ENCODE assay signal across 26 mouse cellular contexts in the genomic region with DNA sequence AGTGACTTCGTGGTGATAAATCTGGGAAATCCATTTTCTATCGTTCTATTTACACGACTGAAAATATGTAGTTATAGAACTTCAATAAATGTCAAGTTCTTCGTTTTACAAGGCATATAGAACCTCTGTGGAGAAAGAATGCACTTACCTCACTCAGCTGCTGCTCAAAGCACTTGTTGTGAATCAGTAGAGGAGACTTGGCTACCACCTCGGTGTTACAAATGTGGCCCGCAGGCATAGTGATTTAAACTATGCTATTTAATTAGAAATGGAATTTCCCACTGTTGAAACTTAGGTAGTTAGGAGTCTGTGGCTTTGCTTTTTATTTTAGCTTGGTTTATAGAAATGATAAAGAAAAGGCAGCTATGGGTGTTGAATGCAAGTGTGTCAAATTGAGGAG.
DNase-seq lines count a peak whose midpoint lies in the region; ATAC-seq and TF ChIP-seq lines count a peak whose summit lies in the region.
"Had no signal": no experiment of that assay in that cellular context is flagged by ENCODE, and none has a peak within 500 bp of the region (broad histone marks: within the 10 kb centered on the region; RNA-seq: fewer than 3 reads in every experiment).

No protein-coding gene starts in this region.

- no peak overlapping the region for H3K4me2 ChIP-seq in kidney, embryonic 14.5 days (replicated peaks; ENCODE audit: low read depth, low read length)
- H3K4me2 ChIP-seq in limb, embryonic 14.5 days (replicated peaks; ENCODE audit: low read depth, low read length, severe bottlenecking): no peak overlapping the region
- H3K4me2 ChIP-seq: embryonic facial prominence, embryonic 15.5 days; hindbrain, embryonic 15.5 days; intestine, embryonic 15.5 days; liver, embryonic 11.5 days; midbrain, embryonic 13.5 days had no signal

- no peak overlapping the region for H3K4me3 ChIP-seq in kidney, embryonic 14.5 days (ENCODE audit: low read length)
- no peak overlapping the region for H3K4me3 ChIP-seq in limb, embryonic 14.5 days (replicated peaks; ENCODE audit: low read length)
- H3K4me3 ChIP-seq: embryonic facial prominence, embryonic 15.5 days; forebrain, embryonic 10.5 days; hindbrain, embryonic 15.5 days; intestine, embryonic 15.5 days; megakaryocyte, embryonic 14.5 days; midbrain, embryonic 13.5 days had no signal

- no peak for TF ChIP-seq POLR2A in limb, embryonic 14.5 days (IDR thresholded peaks at IDR 0.05; ENCODE audit: borderline replicate concordance, extremely low read depth, insufficient read depth, insufficient read length)

- peak; percentile 48 for DNase-seq in kidney, adult 11 months
- peak; percentile 2 for DNase-seq in lung, postnatal 36 days
- no peak for DNase-seq in lung, adult 18-20 months
- peak; percentile 56 for DNase-seq in gonadal fat pad, adult 2 months (ENCODE audit: low read depth)
- peak; percentile 72 for DNase-seq in limb, embryonic 14.5 days (ENCODE audit: low spot score)
- no peak for DNase-seq in ovary, postnatal 14 days (ENCODE audit: low spot score)
- DNase-seq: adrenal gland, postnatal 10 days; cerebellum, adult 8-10 months; cerebellum, postnatal 36 days; embryo, embryonic 11 days; gastrocnemius, postnatal 25 days; heart, postnatal 4 days; left cerebral cortex, postnatal 4 days; liver, postnatal 0 days; lung, postnatal 14 days; thymus, adult 2 months had no signal

- WGBS in kidney, embryonic 14.5 days: 77% methylated on average over 6 of the region's 6 CpGs
- WGBS in limb, embryonic 14.5 days: 24% methylated on average over 6 of the region's 6 CpGs

- H3K4me1 ChIP-seq in kidney, embryonic 14.5 days (ENCODE audit: control insufficient read depth, insufficient read depth, low read length): no peaks in the 10 kb centered on the region
- H3K4me1 ChIP-seq in limb, embryonic 14.5 days (ENCODE audit: control insufficient read depth, insufficient read depth, low read length): peaks cover 11% of the 10 kb centered on the region
- H3K4me1 ChIP-seq: intestine, embryonic 15.5 days; megakaryocyte, embryonic 14.5 days; midbrain, embryonic 13.5 days had no signal

- H3K27me3 ChIP-seq in kidney, embryonic 14.5 days (ENCODE audit: control insufficient read depth, insufficient read depth, low read length): no peaks in the 10 kb centered on the region
- H3K27me3 ChIP-seq in limb, embryonic 14.5 days (ENCODE audit: control insufficient read depth, insufficient read depth, low read length): no peaks in the 10 kb centered on the region
- H3K27me3 ChIP-seq: embryonic facial prominence, embryonic 15.5 days; hindbrain, embryonic 15.5 days; intestine, embryonic 15.5 days; megakaryocyte, embryonic 14.5 days; midbrain, embryonic 13.5 days had no signal

- no peak overlapping the region for H3K9ac ChIP-seq in kidney, embryonic 14.5 days (ENCODE audit: low read depth, low read length)
- H3K9ac ChIP-seq in limb, embryonic 14.5 days (ENCODE audit: low read depth, low read length, severe bottlenecking): no peak overlapping the region
- H3K9ac ChIP-seq: embryonic facial prominence, embryonic 15.5 days; hindbrain, embryonic 15.5 days; intestine, embryonic 15.5 days; liver, postnatal 0 days; midbrain, embryonic 13.5 days had no signal

- ATAC-seq in kidney, embryonic 14.5 days (ENCODE audit: low FRiP score, low TSS enrichment): no peak
- peak; percentile 68 for ATAC-seq in limb, embryonic 14.5 days (ENCODE audit: low FRiP score, low read depth)
- no peak for ATAC-seq in granulocyte monocyte progenitor cell, adult 5-6 weeks (replicated peaks; ENCODE audit: poor library complexity, severe bottlenecking)
- ATAC-seq: intestine, embryonic 15.5 days; liver, postnatal 0 days; midbrain, embryonic 13.5 days had no signal

- no peak overlapping the region for H3K27ac ChIP-seq in kidney, embryonic 14.5 days (ENCODE audit: low read depth, low read length)
- H3K27ac ChIP-seq in limb, embryonic 14.5 days (replicated peaks; ENCODE audit: low read depth, low read length): no peak overlapping the region
- H3K27ac ChIP-seq: embryonic facial prominence, embryonic 15.5 days; forebrain, embryonic 10.5 days; hindbrain, embryonic 15.5 days; intestine, embryonic 15.5 days; midbrain, embryonic 13.5 days; stomach, postnatal 0 days had no signal

- no peaks in the 10 kb centered on the region for H3K9me3 ChIP-seq in kidney, embryonic 14.5 days (ENCODE audit: control insufficient read depth, low read length)
- H3K9me3 ChIP-seq in limb, embryonic 14.5 days (ENCODE audit: control insufficient read depth, low read length): no peaks in the 10 kb centered on the region
- H3K9me3 ChIP-seq: embryonic facial prominence, embryonic 15.5 days; forebrain, embryonic 10.5 days; hindbrain, embryonic 15.5 days; intestine, embryonic 15.5 days; midbrain, embryonic 13.5 days had no signal

- no peaks in the 10 kb centered on the region for H3K36me3 ChIP-seq in kidney, embryonic 14.5 days (ENCODE audit: control insufficient read depth, insufficient read depth, low read length)
- H3K36me3 ChIP-seq in limb, embryonic 14.5 days (ENCODE audit: control insufficient read depth, insufficient read depth, low read length): no peaks in the 10 kb centered on the region
- H3K36me3 ChIP-seq: embryonic facial prominence, embryonic 15.5 days; forebrain, embryonic 10.5 days; hindbrain, embryonic 15.5 days; intestine, embryonic 15.5 days; midbrain, embryonic 13.5 days had no signal

Comparison
In these comparisons a context has a peak if more than half of its experiments do, and no peak if none do; other contexts are left out.
1. DNase-seq: peak in kidney, adult 11 months (single experiment), lung, postnatal 36 days (single experiment), gonadal fat pad, adult 2 months (single experiment) and limb, embryonic 14.5 days (single experiment); none in lung, adult 18-20 months (0 of 2) and ovary, postnatal 14 days (single experiment).